Mouse (Mus musculus) C2C12 (cell line): Measurements from ENCODE around the gene Cdr2l. TPM values are rescaled to one million over a fixed set of nuclear protein-coding genes. Genes with fewer than 3 reads are reported as not detected.

ENCODE experiments used
- H3K27me3 ChIP-seq: one replicate; pipeline ENCODE4 v1.6.1; 2011; ENCODE audit not compliant: control insufficient read depth, insufficient read depth, insufficient read length
- H3K36me3 ChIP-seq: one replicate; pipeline ENCODE4 v1.6.1; 2011; ENCODE audit not compliant: control insufficient read depth, insufficient read depth
- H3K4me3 ChIP-seq: one replicate; pipeline ENCODE4 v1.5.1; 2011; ENCODE audit warnings: mild to moderate bottlenecking, control low read depth; ENCODE audit not compliant: poor library complexity, insufficient read depth, severe bottlenecking
- H3K79me2 ChIP-seq: one replicate; pipeline ENCODE4 v1.6.1; 2011; ENCODE audit not compliant: control insufficient read depth, insufficient read depth
- H3K79me3 ChIP-seq: one replicate; pipeline ENCODE4 v1.6.1; 2011; ENCODE audit warnings: low read depth, control low read depth
- H3ac ChIP-seq: one replicate; pipeline ENCODE3; 2011; ENCODE audit warnings: low read depth; ENCODE audit not compliant: control insufficient read depth, insufficient read length
- CEBPB ChIP-seq: IDR thresholded peaks from one replicate; pipeline ENCODE4 v1.6.1; 2011; ENCODE audit warnings: low read depth, mild to moderate bottlenecking, control low read depth, moderate library complexity
- CTCF ChIP-seq: IDR thresholded peaks from one replicate; pipeline ENCODE4 v1.5.1; 2011; ENCODE audit not compliant: control insufficient read depth, insufficient read depth, insufficient read length
- FOSL1 ChIP-seq: IDR thresholded peaks from one replicate; pipeline ENCODE4 v1.8.0; 2011; ENCODE audit warnings: mild to moderate bottlenecking, low read length; ENCODE audit not compliant: poor library complexity, insufficient read depth, severe bottlenecking
- MAX ChIP-seq: IDR thresholded peaks from one replicate; pipeline ENCODE4 v1.6.1; 2011; ENCODE audit warnings: mild to moderate bottlenecking, control low read depth
- MYOD1 ChIP-seq: IDR thresholded peaks from one replicate; pipeline ENCODE4 v1.6.1; 2011; ENCODE audit warnings: low read depth; ENCODE audit not compliant: control insufficient read depth, insufficient read length
- MYOG ChIP-seq: IDR thresholded peaks from one replicate; pipeline ENCODE4 v1.6.1; 2011; ENCODE audit not compliant: control insufficient read depth, insufficient read length; ENCODE audit errors: extremely low read depth
- USF1 ChIP-seq: IDR thresholded peaks from one replicate; pipeline ENCODE4 v1.6.1; 2011; ENCODE audit warnings: low read depth, mild to moderate bottlenecking, control low read depth, moderate library complexity
- polyA plus RNA-seq: library from polyadenylated mRNA; unstranded; fragments of >200 nt; fragmentation: generic; extraction: Trizol; gene quantifications from one replicate; pipeline ENCODE4 v1.2.1, GENCODE M21; 2012; ENCODE audit warnings: missing spikeins

The Cdr2l gene
- polyA plus RNA-seq, 1 experiment, result 23.2 TPM

GRCm38 (mm10) chr11:115419531-115420237 lies 38.0 kb downstream of the Cdr2l start, which contains the start of the genes Atp5h and Kctd2:
Gene Atp5h, minus strand, starts transcription at chr11:115419962.
Gene Kctd2, plus strand, starts transcription at chr11:115420128.
- H3K79me3 ChIP-seq, result peaks cover 22% of the 10 kb centered on the region

GRCm38 (mm10) chr11:115420336-115421190 lies 38.8 kb downstream of the Cdr2l start:
- peaks cover 54% of the 10 kb centered on the region for H3K79me2 ChIP-seq
- peaks cover 42% of the 10 kb centered on the region for H3K36me3 ChIP-seq
- no peak for TF ChIP-seq MYOG
- no peak for TF ChIP-seq MAX
- no peak for TF ChIP-seq CTCF
- no peak for TF ChIP-seq USF1
- no peak for TF ChIP-seq CEBPB
- H3K27me3 ChIP-seq, result no peaks in the 10 kb centered on the region
- peak overlapping the region; percentile 98 for H3ac ChIP-seq
- peaks cover 22% of the 10 kb centered on the region for H3K79me3 ChIP-seq
- H3K4me3 ChIP-seq, result peak overlapping the region; percentile 97

More at GRCm38 (mm10) chr11:115419531-115420237, 38.0 kb downstream of the Cdr2l start, which contains the start of the genes Atp5h and Kctd2:
- TF ChIP-seq USF1, result peak; percentile 64
- TF ChIP-seq MAX, result no peak
- no peak for TF ChIP-seq CTCF
- TF ChIP-seq FOSL1, result no peak
- no peak for TF ChIP-seq MYOD1
- TF ChIP-seq MYOG, result no peak
- TF ChIP-seq CEBPB, result peak; percentile 5
- Histone ChIP-seq H3K79me2 (peaks cover 54% of the 10 kb centered on the region), H3ac (peak within 1 kb of the TSS; percentile 98), H3K36me3 (peaks cover 50% of the 10 kb centered on the region), H3K27me3 (no peaks in the 10 kb centered on the region), H3K4me3 (peak within 1 kb of the TSS; percentile 97)

GRCm38 (mm10) chr11:115421328-115421727 lies 39.6 kb downstream of the Cdr2l start:
- H3K79me2 ChIP-seq, result peaks cover 54% of the 10 kb centered on the region
- H3K36me3 ChIP-seq, result peaks cover 38% of the 10 kb centered on the region
- H3K4me3 ChIP-seq, result no peak overlapping the region
- no peak overlapping the region for H3ac ChIP-seq
- TF ChIP-seq MYOD1, result no peak
- TF ChIP-seq CEBPB, result no peak
- no peak for TF ChIP-seq MYOG
- no peak for TF ChIP-seq CTCF
- TF ChIP-seq MAX, result no peak
- no peak for TF ChIP-seq USF1
- TF ChIP-seq FOSL1, result no peak
- peaks cover 22% of the 10 kb centered on the region for H3K79me3 ChIP-seq
- H3K27me3 ChIP-seq, result no peaks in the 10 kb centered on the region

- no peaks in the 10 kb centered on the region for H3K27me3 ChIP-seq
- peaks cover 49% of the 10 kb centered on the region for H3K79me2 ChIP-seq
- TF ChIP-seq MAX (no peak), MYOG (no peak), FOSL1 (no peak), CEBPB (no peak), USF1 (no peak), MYOD1 (no peak), CTCF (no peak)
- no peak overlapping the region for H3ac ChIP-seq
- H3K36me3 ChIP-seq, result peaks cover 38% of the 10 kb centered on the region
- H3K79me3 ChIP-seq, result peaks cover 22% of the 10 kb centered on the region
- no peak overlapping the region for H3K4me3 ChIP-seq
Observed at GRCm38 (mm10) chr11:115421972-115422371, 40.3 kb downstream of the Cdr2l start.

- TF ChIP-seq MYOD1 (no peak), CEBPB (no peak)
- H3K79me2 ChIP-seq, result peaks cover 37% of the 10 kb centered on the region
- no peaks in the 10 kb centered on the region for H3K27me3 ChIP-seq
- H3K4me3 ChIP-seq, result no peak overlapping the region
- H3K79me3 ChIP-seq, result peaks cover 17% of the 10 kb centered on the region
- no peak overlapping the region for H3ac ChIP-seq
- H3K36me3 ChIP-seq, result peaks cover 35% of the 10 kb centered on the region
Observed at GRCm38 (mm10) chr11:115423091-115423490, 41.4 kb downstream of the Cdr2l start.

GRCm38 (mm10) chr11:115424666-115425065 lies 43.0 kb downstream of the Cdr2l start:
- peaks cover 41% of the 10 kb centered on the region for H3K36me3 ChIP-seq
- H3K27me3 ChIP-seq, result no peaks in the 10 kb centered on the region
- TF ChIP-seq MYOG, result no peak
- peaks cover 3% of the 10 kb centered on the region for H3K79me3 ChIP-seq
- no peak overlapping the region for H3ac ChIP-seq
- no peak overlapping the region for H3K4me3 ChIP-seq
- peaks cover 22% of the 10 kb centered on the region for H3K79me2 ChIP-seq
